Mouse (Mus musculus) liver, adult 10 weeks (tissue): ENCODE data around the gene Lhx3. TPM values are rescaled to one million over a fixed set of nuclear protein-coding genes. Genes with fewer than 3 reads are reported as not detected.

Source experiments
- polyA plus RNA-seq: library from polyadenylated mRNA; stranded (reverse); fragments of 350-450 nt; fragmentation: Illumina TruSeq; extraction: RNeasy Lipid Tissue Mini Kit (QIAGEN cat#74804); gene quantifications from one replicate; pipeline ENCODE4 v1.2.3, GENCODE M21; 2014; ENCODE audit warnings: low read depth, low replicate concordance

Lhx3 gene
- polyA plus RNA-seq, result not detected

GRCm38 (mm10) chr2:26208126-26208789 is at the start of gene Lhx3:
Gene Lhx3, minus strand, starts transcription at chr2:26208289.

DNA sequence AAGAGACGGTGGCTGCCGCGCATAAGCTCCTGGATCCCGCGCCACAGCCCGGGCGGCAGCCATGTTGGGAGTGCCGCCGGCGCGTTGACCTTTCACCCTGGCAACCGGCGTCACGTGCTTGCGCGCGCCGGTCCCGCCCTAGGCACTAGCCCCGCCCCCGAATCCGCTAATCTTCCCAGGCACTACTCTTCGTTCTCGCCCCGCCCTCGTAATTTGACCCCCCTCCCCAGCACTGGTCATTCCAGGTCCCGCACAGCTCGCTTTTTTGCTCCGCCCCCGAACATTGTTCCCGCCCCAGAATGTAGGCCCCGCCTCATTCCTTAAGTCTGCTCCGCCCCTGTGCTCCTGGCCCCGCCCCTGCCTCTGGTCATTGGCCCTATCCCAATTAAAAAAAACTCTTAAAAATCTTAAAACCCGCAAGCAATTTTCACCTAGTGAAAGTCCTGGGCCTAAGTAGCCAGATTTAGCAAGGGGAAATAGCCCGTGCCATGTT is 29.2 kb upstream of the Lhx3 start, which contains the start of gene Qsox2:
Gene Qsox2, minus strand, starts transcription at position 236 of the 493 bp plus-strand sequence.

Other genes with a start within 250 kb of the Lhx3 start
- gene Camsap1, start 225.0 kb downstream of the Lhx3 start, polyA plus RNA-seq, result 8.3 TPM
- gene Ubac1, start 186.5 kb downstream of the Lhx3 start, polyA plus RNA-seq, result 15.8 TPM
- gene Nacc2, start 85.1 kb downstream of the Lhx3 start, polyA plus RNA-seq, result 6.3 TPM
- 2.5 TPM for gene Qsox2, start 29.2 kb upstream of the Lhx3 start, polyA plus RNA-seq
- gene Ccdc187, start 86.3 kb upstream of the Lhx3 start, polyA plus RNA-seq, result not detected
- gene Gpsm1, start 107.2 kb upstream of the Lhx3 start, polyA plus RNA-seq, result 0.42 TPM
- gene Dnlz, start 143.8 kb upstream of the Lhx3 start, polyA plus RNA-seq, result 1.2 TPM
- not detected for gene Card9, start 152.6 kb upstream of the Lhx3 start, polyA plus RNA-seq
- gene Snapc4, start 172.4 kb upstream of the Lhx3 start, polyA plus RNA-seq, result 3.6 TPM
- gene Entr1, start 181.0 kb upstream of the Lhx3 start, polyA plus RNA-seq, result 17.3 TPM
- gene Pmpca, start 181.1 kb upstream of the Lhx3 start, polyA plus RNA-seq, result 60.6 TPM
- 4.9 TPM for gene Inpp5e, start 200.9 kb upstream of the Lhx3 start, polyA plus RNA-seq
- 49.1 TPM for gene Sec16a, start 236.9 kb upstream of the Lhx3 start, polyA plus RNA-seq